Mouse (Mus musculus) kidney, postnatal 10 days (tissue): ENCODE results near the gene Tnks2.
A peak's percentile ranks its signal among the peaks of the same experiment; 100 is the strongest.
"Not testable (repeated sequence)": the region's sequence is repeated elsewhere in the genome, so short reads cannot be mapped to it uniquely, and the experiment has no call there.

Source experiments
- DNase-seq: peaks from one replicate; pipeline ENCODE4 v3.0.0; 2021; ENCODE audit warnings: mixed read lengths

Gene Tnks2

GRCm38 (mm10) chr19:36833788-36834531 is at the start of gene Tnks2:
Gene Tnks2, plus strand, starts transcription at chr19:36834232.
- DNase-seq = peak; percentile 99

GRCm38 (mm10) chr19:36789873-36790733 is 43.9 kb upstream of the Tnks2 start:
- peak; percentile 84 for DNase-seq

DNA sequence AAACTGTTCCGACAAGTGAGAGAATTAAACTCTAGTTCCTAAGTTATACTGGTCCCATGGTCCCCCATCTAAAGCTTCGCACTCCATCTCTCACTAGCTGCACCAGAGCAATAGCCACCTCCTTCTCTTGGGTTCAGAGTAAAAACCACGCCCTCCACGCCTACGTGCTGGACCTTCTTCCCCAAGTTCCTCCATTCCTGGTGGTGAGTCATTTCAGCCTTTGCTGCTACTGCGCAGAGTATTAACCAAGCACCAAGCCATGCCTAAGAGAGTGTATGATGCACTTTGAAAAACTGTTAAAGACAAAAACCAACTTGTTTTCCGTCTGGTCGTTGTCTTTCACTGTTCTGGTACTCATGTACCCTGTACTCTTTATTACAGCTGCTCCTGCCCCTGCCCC is 41.4 kb upstream of the Tnks2 start:
- DNase-seq = peak; percentile 30

DNA sequence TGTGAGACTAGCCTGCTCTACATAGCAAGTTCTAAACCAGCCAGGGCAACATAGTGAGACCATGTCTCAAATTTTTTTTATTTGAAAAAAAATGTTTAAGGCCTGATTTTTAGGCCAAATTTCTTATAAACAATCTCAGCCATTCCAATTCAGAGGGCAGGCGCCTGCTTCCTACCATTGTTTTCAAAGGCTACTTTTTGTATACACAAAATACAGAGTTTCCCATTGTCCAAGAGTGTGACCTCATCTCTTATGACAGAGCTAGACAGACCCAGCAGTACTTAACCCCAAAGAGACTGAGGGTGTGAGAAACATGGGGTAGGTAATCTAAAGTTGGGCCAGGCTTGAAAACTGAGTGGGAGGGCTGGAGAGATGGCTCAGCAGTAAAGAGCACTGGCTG is 40.6 kb upstream of the Tnks2 start:
- DNase-seq = no peak

DNA sequence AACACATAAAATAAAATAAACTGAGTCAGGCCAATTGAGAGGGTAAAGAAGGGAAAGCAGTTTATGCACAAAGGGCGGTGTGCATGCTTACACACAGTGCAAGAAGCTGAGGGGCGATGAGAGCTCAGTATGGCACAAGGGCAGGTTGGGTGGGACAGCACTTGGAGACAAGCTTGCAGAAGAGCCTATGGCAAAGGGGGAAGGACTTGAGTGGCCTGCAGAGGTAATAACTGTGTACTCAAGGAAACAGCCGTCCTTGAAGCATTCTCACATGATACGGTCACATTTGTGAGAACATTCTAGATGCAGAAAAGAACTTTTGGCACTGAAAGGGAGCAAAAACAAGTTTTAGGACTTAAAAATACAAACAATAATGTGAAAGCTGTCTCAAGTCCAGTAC is 40.0 kb upstream of the Tnks2 start:
- DNase-seq = no peak

- DNase-seq = no peak
These were observed 38.8 kb upstream of the Tnks2 start for GRCm38 (mm10) chr19:36795277-36795676.

DNA sequence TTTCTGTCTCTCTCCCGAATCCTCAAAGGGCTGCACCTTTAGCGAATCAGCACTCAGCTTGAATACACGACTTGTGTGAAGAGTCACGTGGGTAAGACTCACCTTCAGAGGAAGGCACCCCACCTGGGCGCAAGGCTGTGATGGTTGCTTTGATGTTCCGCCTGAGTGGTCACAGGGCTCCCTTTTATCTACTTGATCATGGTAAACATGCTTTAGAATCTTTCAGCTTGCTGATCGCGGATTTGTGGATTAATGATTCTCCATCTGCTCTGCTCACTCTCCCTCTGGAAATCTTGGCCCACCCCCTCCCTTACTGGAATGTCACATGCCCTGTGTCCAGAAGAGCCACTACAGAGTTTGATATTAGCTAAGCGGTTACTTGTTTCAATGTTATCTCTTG is 37.1 kb upstream of the Tnks2 start:
- DNase-seq = peak; percentile 41

- no peak for DNase-seq
These were observed 33.7 kb upstream of the Tnks2 start for GRCm38 (mm10) chr19:36800288-36800687.

GRCm38 (mm10) chr19:36801856-36802641 is 32.0 kb upstream of the Tnks2 start:
- DNase-seq = no peak

- DNase-seq = no peak
These were observed 30.6 kb upstream of the Tnks2 start for GRCm38 (mm10) chr19:36803403-36803802.

DNA sequence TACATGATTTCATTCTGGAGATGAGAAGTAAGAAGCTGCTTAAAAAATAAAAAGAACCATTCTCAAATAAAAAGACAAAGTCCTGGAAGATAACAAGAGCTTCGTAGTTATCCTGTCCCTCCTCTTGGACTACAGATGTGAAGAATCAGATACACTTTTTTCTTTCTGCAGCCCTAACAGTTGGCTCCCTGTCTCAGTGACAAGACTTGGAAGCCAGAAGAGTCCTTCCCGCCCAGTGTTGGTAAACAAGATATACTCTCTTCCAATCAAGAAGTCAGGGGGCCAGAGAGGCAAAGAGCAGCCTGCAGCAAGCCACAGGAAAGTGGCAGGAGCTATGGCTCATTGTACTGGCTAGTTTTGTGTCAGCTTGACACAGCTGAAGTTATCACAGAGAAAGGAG is 27.2 kb upstream of the Tnks2 start:
- no peak for DNase-seq

DNA sequence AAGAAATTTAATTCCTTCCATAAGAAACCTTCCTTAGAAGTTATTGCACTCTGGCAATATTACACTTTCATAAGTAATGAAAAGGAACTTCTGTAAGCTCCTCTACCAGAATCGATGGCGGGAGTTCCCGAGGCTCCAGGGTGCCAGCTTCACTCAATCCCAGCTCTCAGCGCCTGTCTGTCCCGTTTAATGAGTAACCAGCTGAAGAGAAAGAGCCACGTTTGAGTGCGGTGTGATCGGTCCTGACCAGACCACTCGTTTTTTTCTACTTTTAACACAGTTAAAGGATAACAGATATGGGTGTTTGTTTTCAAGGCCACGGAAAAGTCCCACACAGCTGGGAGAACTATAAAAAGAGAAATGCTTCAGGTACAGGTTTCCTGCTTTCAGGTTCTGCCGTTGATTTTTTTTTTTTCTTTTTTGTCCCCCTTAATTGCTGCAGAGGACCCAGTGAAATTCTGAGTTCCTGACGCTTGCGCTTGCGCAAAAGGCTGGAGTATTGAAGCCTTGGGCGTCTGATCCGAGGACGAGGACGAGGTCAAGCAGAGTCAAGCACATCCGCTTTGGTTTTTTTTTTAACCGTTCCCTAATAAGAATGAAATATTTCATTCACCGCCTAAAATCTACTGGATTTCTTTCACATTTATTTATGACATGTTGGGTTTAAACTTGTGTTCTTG is 25.5 kb upstream of the Tnks2 start:
- DNase-seq = peak; percentile 64

DNA sequence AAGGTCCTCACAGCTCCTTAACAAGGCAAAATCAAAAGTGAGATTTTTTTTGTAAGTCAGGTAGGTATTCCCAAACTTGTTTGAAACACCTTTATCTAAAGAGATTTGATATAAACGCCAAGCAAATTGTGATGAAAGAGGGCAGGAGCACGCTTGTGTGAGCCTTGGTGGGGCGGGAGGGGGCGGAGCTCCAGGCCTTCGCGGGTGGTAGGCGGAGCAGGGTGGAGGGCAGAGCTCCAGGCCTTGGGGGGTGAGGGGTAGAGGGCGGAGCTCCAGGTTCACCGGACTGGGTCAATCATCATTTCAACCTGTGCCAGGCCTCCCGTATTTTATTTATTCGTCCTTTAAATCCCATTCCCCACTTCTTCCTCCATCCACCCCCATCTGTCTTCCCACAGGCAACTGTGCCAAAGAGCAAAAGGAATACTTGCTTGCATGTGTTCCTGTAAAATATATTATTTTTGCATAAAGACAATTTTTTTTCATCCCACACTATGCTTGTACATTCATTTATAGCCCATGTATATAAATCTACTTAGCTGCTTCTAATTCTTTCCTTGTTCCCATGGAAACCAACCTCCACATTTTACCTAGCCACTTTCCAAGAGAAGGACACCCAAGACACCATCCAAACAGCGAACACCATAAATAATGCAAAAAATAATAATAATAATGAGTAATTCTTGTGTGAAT is 24.4 kb upstream of the Tnks2 start:
- DNase-seq = peak; percentile 67

GRCm38 (mm10) chr19:36812011-36812410 is 22.0 kb upstream of the Tnks2 start:
- DNase-seq = peak; percentile 24

DNA sequence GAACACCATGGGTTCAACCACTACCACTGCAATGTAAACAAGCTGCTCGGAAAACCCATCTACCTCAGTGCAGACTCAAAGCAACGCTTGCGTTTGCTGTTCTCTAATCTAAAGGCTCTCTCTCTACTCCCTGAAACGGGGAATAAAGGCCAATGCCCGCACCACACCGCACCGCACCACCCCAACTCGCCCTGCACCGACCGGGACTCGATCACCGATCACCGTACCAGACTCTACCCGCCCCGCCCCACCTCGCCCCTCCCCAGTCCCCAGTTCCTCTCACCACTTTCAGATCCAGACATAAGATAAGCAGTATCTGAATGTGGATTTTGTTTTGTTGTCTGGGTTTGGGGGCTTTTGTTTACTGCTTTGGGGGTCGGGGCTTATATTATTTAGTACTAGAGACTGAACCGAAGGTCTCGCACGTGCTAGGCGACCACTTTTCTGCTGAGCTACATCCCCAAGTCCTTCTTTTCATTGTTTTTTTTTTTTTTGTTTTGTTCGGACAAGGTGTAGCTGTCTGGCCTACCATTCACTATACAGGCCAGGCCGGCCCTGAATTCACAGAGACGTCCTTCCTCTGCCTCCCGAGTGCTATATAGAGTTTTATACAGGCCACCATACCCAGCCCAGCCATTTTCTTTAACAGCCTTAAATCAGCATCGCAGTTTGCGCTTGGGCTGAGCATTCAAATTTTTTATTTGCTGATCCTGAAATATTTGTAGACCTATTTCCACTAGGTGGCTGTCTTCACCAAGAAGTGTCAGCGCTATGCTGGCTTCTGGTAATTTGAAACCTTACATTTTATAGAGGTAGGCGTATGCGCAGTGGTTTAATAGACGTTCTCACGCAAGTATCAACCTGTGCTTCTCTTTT is 18.4 kb upstream of the Tnks2 start:
- DNase-seq = peak; percentile 57

GRCm38 (mm10) chr19:36818141-36818885 is 15.7 kb upstream of the Tnks2 start:
- peak; percentile 66 for DNase-seq

DNA sequence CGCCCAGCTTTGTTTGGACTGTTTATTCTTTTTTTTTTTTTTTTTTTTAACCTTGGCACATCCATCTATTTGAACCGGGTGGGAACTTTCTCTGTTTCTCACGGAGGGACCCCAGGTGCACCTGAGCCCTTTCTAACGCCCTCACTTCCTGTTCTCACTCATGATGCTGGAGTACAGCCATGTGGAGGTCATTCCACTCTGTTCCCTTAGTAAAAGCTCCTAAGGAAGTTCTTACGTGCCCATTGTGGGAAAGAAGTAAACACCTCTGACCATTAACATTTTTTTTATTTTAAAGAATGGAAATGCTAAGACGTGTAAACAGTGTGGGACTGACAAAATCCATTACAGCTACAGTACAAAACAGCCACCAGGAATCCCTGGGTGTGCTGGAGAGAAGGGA is 14.8 kb upstream of the Tnks2 start:
- no peak for DNase-seq

DNA sequence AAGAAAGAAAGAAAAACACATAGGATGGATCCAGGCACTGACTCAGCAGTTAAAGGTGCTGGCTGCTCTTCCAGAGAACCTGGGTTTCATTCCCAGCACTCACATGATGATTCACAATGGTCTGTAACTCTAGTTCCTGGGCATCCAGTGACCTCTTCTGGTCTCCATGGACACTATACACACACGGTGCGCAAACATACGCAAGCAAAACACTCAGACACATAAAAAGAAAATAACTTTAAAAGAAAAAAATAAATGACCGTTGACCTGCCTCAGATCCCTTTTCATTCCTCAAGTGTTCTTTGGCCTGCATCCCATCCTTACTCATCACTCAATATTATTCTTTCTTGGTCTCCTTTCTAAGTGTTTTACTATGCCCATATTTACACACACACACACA is 13.6 kb upstream of the Tnks2 start:
- DNase-seq = no peak

DNA sequence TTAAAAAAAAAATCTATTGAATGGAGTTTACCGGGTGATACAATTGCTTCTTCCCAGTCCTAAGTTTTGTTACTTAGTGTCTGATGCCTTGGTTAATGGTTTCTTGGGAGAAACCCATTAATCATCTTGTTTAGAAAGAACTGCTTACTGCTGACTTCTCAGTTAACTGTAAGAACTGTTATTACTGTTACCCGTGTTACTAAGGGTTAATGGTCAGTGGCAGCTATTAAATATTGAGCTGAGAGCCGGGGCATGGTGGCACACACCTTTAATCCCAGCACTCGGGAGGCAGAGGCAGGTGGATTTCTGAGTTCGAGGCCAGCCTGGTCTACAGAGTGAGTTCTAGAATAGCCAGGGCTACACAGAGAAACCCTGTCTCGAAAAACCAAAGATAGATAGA is 12.7 kb upstream of the Tnks2 start:
- DNase-seq = not testable (repeated sequence)

DNA sequence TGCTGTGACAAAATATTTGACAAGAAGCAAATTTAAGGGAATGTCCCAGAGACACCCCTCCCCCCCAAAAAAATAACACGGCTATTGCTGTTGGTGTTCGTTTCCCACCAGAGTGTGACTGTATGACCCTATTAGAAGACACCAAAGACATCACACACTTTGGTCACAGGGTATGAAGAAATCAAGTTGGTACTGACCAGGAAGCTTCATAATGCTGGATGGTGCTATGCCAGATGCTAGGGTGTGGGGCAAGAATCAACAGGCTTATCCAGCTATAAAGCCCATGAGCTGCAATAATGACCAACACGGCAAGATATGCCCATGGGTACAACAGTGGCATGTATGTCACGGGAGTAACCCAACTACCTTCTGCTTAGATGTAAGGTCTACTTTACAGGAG is 11.3 kb upstream of the Tnks2 start:
- no peak for DNase-seq
